Mouse (Mus musculus) kidney, adult 11 months (tissue): ENCODE measurements at regions not wholly inside any gene's neighbourhood (a gene's known extent, or its start where the extent isn't known, plus 50 kb on each side); places are given as distances from the start of the nearest gene placed in this dataset.

Experiments used
- DNase-seq: peaks from one replicate; pipeline ENCODE4 v3.0.0; 2022

DNA sequence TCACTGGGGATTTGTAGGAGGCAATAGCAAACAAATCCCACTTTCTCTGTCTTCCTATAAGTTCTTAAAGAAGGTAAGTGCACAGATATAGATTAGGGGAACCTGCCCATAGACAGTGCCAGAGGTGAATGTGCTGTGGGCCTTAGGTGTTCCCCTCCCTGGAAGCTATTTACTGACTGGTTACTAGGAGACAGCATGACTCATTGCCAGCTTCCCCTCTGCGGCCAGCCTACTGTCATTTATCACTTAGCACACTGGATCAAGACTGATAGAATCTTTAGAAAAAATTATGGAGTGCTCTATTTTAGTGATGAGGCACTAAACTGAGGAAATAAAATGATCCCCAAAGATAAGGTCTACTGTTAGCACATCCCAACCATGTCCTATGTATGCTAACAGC is 187.3 kb upstream of the Nrp1 start:
- DNase-seq, result no peak

DNA sequence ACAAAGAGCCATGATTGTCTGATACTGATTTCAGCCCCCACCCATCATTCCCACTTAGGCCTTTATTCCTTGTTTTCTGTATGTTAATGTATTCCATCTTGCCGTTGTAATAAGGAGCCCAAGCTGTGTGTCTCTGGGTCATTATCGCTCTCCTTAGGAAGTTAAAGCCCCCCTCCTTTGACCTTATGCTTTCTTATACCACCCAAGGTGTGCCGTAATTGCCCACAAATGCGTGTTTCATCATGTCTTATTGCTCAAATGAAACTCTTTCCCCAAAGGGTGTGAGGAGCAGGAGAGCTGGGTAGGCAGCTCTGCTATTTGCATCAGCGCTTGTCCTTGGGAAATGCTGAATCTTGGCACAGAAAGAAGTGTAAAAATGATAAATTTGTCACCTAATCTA is 178.2 kb upstream of the Nrp1 start:
- no peak for DNase-seq

DNA sequence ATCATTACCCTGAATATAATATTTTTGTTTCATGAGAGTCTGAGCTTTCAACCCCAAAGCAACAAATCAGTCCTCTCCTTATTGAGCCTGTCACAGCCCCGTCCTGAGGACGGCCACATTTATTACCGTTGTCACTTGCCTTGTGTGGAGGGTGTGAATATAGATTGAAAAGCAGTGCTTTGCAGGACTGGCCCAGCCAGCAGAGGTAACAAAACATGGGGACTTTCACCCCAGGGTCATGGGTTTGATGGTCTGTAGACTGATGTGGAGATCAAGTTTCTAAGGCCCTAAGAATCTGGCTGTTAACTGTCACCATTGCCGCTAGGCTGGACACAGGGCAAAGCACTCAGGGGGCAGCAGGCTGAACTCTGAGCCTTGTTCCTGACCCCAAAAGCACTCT is 175.3 kb upstream of the Nrp1 start:
- DNase-seq, result no peak

DNA sequence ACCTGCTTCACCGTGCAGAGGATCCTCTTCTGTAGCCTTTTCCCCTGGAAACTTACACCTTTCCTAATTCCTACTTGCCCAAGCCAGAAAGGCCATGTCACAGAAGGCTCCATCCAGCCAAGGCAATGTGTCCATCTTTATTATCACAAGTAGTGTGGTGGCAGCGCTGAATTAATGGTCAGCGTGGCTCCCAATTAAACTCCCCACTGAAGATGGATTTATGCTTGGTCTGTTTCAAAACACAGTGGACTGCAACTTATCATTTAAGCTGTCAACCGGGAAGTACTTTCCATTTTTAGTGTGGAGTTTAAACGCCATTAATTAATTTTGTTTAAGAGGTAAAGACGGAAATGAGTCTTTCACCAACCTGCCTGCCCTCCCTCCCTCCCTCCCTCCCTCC is 170.1 kb upstream of the Nrp1 start:
- no peak for DNase-seq

DNA sequence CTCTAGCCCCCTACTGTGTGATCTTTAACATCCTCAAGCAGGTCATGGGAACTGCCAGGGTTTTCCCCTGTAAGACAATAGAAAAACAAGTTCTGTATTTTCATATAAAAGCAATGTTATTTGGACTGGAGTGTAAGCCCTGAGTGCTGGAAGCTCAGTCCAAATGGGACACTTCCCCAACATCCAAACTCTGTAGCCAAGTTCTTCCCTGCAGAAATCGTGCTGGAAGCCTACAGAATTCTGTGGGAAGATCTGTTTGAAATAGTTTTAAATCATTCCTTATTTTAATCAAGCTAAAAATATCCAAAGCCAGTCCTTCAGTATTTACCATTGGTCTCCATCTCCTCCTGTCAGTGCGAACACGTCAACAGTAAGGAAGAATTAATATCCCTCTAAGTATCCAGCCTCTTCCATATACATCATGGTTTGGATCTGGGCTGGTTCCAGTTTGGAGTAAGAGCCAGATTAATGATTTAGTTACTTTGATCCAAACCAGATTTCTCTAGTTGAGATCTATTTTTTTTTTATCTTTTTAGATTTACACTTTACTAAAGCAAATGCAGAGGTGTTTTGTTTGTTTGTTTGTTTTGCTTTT is 165.0 kb upstream of the Nrp1 start:
- no peak for DNase-seq

DNA sequence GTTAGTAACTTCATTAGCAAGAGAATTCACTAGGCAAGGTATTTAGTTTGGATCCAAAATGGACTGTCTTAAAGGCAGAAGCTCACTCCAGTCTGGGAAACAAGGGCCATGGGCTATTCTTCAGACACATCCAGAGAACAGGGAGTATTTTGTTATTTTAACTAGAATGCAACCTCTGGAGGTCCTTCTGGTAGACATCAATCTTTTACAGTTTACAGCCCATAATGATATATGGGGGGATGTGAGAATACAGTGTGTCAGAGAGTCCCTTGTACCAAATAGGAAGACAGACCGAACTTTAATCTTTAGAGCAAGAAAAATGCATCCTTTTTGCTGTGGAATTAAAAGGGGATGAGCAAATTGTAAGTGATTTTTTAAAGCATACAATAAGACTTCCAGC is 157.6 kb upstream of the Nrp1 start:
- no peak for DNase-seq

DNA sequence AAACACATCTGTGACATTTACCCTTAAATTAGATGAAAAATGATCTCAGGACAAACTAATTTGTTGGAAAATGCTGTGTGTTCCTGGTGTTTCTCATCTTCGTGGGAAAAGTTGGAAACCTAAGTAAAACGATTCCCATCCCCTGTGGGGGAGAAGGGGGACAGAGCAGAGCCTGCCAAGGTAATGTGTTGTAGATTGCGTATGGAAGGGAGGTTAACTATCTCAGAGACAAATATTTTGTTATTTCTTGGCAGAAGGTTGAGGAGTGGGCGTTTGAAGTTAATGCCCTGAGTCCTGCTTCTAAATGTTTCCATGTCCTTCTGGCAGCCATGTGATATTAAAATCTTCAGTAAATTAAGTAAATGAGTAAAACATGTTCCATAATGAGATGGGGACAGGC is 156.8 kb upstream of the Nrp1 start:
- no peak for DNase-seq

DNA sequence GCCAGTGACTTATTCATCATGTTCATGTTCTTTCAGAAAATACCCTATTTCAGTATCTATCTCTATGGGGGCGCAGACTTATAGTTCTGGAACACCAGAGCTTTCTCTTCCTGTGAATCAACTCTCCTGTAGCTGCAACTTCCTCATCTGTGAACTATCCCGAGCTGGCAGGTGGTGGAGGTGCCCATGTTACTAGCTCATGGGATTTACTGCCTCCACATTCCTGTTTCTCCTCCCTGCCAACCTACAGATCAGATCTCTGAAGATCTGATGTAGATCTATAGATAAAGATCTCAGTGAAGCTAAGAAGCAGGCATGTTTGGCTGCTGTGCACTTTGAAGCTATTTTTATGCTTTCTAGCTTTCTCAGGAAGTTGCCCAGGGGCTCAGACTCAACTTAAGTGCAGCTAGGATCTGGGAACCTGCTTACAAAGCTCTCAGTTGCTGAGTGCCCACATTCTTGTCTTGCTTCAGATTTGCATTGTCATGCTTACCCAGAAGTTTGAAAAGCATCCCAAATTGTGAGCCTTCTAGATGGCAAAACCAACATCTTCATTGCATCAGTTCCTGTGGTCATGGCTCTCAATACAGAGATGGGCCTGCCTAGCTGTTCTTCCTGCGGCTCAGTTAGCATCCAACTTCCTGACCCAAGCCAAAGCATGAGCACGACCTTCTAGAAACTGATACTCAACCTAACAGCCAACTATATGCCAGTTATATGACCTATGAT is 156.1 kb upstream of the Nrp1 start:
- DNase-seq, result no peak

DNA sequence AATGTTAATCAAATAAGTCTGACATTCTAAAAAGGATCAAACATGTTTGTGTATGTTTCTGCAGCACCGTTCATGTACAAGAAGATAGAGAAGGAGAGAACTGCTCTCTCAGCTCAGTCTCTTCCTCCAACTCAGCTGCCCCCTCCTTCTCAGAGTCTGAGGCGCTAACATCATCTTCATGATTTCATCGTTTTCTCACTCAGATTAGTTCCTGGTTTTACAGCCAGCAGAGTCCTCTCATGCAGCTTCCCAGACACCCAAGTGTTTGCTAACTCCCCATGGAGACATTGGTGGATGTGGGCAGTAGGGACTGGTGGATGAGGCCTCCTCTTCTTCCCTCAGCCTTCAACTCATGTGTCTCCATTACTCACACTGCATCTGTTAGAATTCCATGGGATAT is 153.6 kb upstream of the Nrp1 start:
- DNase-seq, result no peak

DNA sequence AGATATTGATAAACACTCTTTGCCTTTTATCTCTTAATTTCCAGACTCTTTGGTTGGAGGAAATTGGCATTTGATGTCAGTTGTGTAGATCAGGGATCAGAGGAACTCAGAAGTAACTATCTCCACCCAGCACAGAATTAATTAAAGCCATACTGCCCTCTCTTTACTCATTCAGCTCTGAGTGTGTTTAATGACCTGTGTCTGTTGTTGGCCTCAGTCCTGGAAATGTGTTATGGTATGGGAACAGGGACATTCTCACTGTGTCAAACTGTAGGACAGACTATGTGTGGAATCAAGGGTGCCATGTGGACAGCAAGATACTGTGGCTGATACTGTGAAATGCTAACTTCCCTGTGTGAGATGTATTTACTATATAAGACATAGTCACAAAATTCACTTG is 151.3 kb upstream of the Nrp1 start:
- DNase-seq, result no peak

DNA sequence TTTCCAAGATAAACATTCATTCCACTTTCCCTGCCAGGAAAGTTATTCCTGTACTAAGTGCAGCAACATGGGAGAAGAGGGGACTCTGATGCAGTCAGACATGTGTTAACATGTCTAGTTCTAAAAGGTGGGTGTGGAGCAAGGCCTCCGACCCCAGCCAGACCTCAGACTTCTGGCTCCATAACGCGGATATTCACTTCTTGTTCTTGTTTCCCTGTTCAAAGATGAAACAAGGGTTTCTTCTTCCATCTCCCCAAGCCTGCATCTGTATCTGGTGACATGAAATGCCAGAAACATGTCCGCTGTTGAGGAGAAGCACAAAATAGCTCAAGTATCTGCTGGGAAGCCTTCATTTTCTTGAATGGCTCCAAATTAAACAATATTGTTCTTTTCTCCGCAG is 147.6 kb upstream of the Nrp1 start:
- DNase-seq, result no peak

DNA sequence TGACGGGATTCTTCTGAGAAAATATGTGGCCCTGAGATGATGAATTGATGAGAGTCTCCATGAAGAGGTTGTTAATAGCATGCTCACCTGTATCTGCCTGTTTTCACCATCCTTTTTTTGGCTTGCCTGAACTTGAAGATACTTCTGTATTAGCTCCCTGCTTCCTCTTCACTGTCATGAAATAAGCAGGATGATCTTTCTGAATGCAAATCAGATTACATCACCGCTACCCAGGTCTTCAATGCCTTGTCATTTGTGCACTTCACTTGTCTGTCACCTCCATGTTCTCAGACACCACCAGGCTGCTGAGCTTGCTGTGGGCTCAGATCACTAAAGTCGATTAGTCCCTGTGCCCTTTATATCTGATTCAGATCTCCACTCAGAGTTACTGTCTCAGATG is 146.2 kb upstream of the Nrp1 start:
- no peak for DNase-seq

DNA sequence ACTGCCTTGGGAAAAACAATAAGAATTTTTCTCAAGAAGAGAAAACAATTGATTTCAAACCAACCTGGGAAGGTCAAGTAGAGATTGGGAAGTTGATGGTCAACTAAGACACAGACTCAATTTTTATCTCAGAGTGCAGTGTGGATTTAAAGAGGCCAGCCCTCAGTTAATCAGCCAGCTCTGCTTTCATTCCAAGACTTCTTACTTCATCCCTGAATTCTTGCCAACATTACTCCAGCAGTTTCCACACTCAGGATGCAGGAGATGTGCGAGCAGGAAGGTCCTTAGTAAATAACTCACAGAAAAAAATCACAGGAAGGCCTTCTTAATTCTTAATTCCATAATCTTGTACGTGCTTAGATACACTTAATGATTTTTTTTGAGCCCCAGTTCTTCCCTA is 144.1 kb upstream of the Nrp1 start:
- no peak for DNase-seq

DNA sequence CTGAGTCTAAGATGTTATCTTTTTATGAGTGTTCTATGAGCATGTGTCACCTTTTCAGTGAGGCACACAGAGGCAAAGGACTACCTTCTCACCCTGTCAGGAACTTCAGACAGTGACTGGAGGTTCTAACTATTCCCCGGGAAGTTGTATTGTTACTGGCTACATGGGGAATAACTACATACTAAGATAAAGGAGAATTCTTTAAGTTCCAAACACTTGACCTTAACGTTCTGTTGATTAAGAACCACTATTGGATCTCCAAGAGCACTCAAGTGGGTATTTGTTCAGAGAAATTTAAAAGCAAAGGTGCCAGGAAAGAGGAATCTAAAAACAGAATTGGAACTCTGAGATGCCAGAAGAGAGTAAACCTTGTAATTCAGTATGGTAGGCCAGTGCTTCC is 139.5 kb upstream of the Nrp1 start:
- DNase-seq, result no peak

DNA sequence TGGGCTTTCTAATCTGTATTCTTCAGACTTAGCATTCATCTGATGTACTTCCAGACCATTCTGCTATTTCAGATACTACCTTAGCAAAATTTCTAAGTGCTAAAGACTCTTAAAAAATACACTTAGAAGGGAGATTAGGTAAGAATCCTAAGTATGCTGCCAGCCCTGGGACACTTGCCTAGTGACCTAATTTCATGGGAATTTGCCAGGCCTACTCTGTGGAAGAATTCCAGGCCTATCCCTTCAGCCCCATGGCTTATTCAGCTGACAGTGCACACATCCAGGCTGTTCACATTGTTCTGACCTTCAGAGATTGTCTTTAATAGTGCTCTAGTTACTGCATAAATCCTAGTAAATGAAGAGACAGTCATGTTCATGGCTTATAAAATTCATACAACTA is 138.9 kb upstream of the Nrp1 start:
- DNase-seq, result peak; percentile 43

DNA sequence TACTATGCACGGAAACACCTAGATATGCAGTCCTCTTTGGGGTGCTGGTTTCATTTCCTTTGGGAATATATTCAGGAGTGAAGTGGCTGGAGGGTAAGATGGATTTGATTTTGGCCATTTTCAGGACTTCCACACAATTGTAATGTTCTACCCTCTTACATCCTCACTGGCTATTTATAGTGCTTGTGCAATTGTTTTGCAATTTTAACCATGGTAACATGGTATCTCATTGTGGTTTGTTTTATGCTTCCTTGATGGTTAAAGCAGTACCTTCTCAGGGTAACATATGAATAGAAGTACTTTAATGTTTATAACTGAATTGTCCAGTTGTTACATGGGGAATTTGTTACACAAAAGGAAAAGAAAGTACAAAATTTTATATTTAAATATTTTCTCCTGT is 135.3 kb upstream of the Nrp1 start:
- no peak for DNase-seq

DNA sequence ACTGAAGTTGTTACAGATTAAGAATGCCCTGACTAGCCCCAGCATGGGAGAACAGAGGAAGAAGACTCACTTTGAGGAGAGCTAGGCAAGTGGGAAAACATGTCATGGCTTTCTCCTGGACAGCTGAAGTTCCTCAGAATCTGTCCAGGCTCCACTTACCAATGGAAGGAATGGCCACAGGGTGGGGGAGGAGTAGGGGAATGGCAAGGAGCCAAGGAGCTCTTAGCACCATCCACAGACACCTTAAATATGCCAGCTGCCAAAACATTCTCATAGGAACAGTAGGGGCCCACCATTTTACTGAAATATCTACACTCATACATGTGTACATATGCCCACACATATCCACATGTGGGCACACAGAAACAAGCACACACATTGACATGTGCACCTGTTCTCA is 134.9 kb upstream of the Nrp1 start:
- no peak for DNase-seq

DNA sequence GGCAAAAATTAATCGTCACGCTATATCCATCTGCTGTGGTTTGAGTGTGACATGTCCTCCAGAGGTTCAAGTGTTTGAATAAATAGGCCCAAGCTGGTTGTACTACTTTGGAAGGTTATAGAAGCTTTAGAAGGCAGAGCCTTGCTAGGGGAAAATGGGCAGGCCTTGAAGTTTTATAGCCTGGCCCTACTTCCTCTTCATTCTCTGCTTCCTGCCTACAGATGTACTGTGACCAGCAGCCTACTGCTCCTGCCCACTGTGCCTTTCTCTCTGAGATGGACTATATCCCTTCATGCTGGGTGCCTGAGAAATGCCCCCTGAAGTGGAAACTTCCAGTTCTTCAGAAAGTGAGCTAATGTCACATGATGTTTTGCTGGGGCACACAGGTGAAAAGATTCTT is 133.3 kb upstream of the Nrp1 start:
- no peak for DNase-seq

DNA sequence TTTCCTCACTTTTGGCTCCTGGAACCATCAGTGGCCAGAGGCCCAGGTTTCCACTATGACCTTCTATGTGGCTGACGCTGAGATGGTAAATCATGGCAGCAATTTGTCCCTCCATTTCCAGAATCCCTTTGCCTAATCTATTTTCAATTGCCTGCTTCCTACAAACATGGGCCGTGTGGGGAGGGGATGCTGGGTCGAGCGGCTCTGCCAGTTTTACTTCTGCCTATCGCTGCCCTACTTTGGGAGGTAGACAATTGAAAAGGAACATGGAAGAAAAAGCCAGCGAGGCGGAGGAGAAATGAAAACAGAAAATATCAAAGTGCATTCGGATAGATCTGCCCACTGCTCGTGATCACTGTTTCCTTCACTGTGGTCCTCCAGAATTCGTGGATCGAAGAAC is 123.3 kb upstream of the Nrp1 start:
- no peak for DNase-seq

DNA sequence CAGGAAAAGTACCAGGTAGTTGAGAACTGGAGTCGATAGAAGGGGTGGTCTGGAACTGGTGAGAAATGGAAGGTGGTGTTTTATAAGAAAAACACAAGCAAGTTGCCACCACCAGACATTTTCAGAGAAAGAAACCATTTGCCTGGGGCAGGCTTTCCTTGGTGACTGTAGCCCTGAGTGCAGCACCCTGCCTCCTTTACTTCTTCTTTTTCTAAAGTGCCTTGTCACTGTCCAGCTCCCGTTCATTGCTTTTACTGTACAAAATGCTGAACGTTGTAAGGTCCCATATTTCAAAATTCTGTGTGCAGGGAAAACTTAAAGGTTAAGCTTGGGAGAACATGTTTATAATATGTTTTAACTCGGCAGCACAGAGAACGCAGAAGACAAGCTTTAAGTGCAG is 122.9 kb upstream of the Nrp1 start:
- no peak for DNase-seq

DNA sequence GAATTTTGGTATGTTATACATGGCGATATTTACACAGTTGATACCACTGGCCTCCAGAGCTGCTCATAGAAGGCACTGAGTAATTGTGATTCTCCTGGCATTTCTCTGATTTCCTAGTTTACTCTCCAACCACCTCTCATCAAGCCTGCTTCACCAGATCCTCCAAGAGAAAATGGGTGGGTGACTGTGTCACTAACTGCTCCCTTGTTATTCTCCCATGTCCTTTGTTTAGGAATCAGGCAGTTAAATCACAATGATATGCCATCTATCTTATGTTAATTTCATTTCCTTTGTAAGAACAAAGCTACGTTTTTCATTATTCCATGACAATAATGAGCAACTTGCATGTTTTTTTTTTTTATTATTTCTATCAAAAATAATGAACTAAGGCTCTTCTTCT is 122.3 kb upstream of the Nrp1 start:
- no peak for DNase-seq

DNA sequence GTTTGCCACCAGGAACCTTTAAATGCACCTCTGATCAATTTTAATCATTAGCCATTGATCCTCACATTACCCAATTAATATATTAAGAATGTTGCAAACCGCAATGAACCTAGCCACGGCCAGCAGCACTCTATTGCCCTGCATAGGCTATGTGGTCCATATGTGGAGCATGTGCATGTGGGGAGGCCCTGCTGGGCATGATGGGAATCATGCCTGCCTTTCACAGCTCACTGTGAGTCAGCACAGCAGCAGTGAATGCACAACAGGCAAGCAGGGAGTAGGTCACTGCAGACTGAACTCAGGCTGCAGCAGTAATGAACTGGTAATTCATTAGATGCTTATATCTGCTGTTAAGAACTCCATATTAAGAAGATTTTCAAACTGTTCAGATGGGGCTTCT is 119.5 kb upstream of the Nrp1 start:
- DNase-seq, result no peak

DNA sequence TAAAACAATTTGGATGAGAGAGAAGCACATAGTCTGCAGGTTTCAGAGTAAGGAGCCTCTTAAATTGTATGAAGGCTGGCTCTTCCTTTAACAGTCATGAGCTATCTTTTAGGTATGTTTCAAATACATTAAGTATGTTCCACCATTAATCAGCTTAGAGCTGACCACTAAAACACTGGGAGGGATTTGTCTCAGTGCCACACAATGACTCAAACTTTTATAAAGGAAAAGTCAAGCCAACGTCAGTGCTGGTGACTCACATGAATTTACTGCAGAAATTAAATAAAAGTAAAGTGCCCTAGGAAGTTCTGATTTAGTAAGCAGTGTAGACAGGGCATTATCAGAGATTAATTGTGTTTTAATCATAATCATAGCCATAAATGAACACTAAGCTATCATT is 118.6 kb upstream of the Nrp1 start:
- no peak for DNase-seq

DNA sequence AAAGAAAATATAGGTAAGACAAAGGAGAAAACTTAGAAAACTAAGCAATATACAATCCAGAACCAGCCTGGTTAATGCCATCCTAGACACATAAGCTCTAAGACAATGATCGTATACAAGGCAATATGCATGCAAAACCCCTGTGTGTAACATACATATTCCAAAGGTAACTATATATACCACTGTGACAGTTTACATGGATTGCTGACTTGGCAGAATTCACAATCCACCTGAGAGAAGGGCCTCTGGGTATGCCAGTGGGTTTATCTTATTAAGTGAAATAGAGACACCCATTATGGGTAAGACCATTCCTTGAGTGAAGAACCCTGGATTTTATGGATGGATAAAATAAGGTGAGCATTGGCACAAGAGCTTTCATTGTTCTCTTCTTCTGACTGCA is 117.2 kb upstream of the Nrp1 start:
- DNase-seq, result no peak

DNA sequence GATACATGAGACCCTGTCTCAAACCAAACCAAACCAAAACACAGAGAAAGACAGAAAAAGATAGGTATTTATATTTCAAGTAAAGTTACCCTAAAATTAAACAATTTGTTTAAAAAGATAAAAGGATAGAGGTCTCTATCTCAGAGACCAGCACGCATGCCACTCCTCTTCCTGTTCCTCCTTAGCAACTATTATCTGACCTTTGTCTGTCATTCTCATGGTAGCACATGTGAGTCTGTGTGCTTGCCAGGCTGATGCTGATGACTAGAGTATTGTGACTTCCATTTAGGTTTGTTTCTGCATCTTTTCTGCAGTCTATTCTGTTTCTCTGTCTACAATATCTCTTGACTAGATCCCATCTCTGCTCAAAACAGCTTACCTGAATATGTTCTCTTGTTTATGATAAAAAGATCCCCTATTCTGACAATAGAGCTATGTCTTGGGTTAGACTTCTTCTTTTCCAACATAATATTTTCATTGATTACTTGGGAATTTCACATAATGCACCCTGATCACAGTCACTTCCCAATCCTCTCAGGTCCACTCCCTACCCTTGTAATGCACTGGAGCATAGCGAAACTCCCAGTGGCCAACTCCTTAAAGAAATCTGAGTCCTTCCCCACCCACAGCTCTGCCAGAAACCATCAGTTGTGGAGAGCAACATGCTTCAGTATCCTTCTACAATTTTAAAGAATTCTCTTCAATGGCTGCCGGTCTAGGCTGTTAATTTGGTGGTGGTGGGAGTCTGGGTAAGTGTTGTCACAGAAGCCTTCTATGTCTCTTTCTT is 115.7 kb upstream of the Nrp1 start:
- no peak for DNase-seq
